Mouse (Mus musculus) liver, postnatal 0 days (tissue): Measurements from ENCODE around the gene Osbpl8.

Experiments used
- CTCF ChIP-seq: sonication (generic); IDR thresholded peaks from 2 replicates; pipeline ENCODE4 v1.5.1; 2016; ENCODE audit warnings: antibody characterized with exemption, low read depth
- EP300 ChIP-seq: IDR thresholded peaks from 2 replicates; pipeline ENCODE4 v1.6.1; 2016; ENCODE audit warnings: antibody characterized with exemption, low read depth, mild to moderate bottlenecking

GRCm38 (mm10) chr10:111308850-111309501, 144.4 kb downstream of the Osbpl8 start:
- TF ChIP-seq CTCF (no peak), EP300 (no peak)
